Mouse (Mus musculus) lung, postnatal 14 days (tissue): ENCODE data around the gene E130114P18Rik.
A peak's percentile ranks its signal among the peaks of the same experiment; 100 is the strongest.

Experiments
- DNase-seq: peaks from one replicate; pipeline ENCODE4 v3.0.0; 2021

E130114P18Rik gene

GRCm38 (mm10) chr4:97777706-97778176, at the start of gene E130114P18Rik:
TSS of gene E130114P18Rik (minus strand) at chr4:97778078.
- DNase-seq, result peak; percentile 60

- DNase-seq, result no peak
Observed at GRCm38 (mm10) chr4:97827115-97827514, 49.2 kb upstream of the E130114P18Rik start.

GRCm38 (mm10) chr4:97825841-97826240, 48.0 kb upstream of the E130114P18Rik start:
- DNase-seq, result no peak

- no peak for DNase-seq
Observed at GRCm38 (mm10) chr4:97825432-97825831, 47.6 kb upstream of the E130114P18Rik start.

- peak; percentile 49 for DNase-seq
Observed at GRCm38 (mm10) chr4:97824451-97824850, 46.6 kb upstream of the E130114P18Rik start.

GRCm38 (mm10) chr4:97823512-97823911, 45.6 kb upstream of the E130114P18Rik start:
- DNase-seq, result no peak

- DNase-seq, result no peak
Observed at GRCm38 (mm10) chr4:97821556-97822251, 43.8 kb upstream of the E130114P18Rik start.

- DNase-seq, result no peak
Observed at GRCm38 (mm10) chr4:97820474-97821259, 42.8 kb upstream of the E130114P18Rik start.

- DNase-seq, result no peak
Observed at GRCm38 (mm10) chr4:97819101-97819500, 41.2 kb upstream of the E130114P18Rik start.

- DNase-seq, result no peak
Observed at GRCm38 (mm10) chr4:97818498-97818897, 40.6 kb upstream of the E130114P18Rik start.

GRCm38 (mm10) chr4:97817741-97818140, 39.9 kb upstream of the E130114P18Rik start:
- DNase-seq, result no peak

GRCm38 (mm10) chr4:97816753-97817152, 38.9 kb upstream of the E130114P18Rik start:
- DNase-seq, result no peak

GRCm38 (mm10) chr4:97816001-97816400, 38.1 kb upstream of the E130114P18Rik start:
- DNase-seq, result no peak

GRCm38 (mm10) chr4:97814515-97814914, 36.6 kb upstream of the E130114P18Rik start:
- DNase-seq, result peak; percentile 34

- DNase-seq, result no peak
Observed at GRCm38 (mm10) chr4:97813996-97814395, 36.1 kb upstream of the E130114P18Rik start.

- DNase-seq, result no peak
Observed at GRCm38 (mm10) chr4:97813035-97813434, 35.2 kb upstream of the E130114P18Rik start.

- no peak for DNase-seq
Observed at GRCm38 (mm10) chr4:97810348-97810939, 32.6 kb upstream of the E130114P18Rik start.

- DNase-seq, result no peak
Observed at GRCm38 (mm10) chr4:97809582-97810295, 31.9 kb upstream of the E130114P18Rik start.

- no peak for DNase-seq
Observed at GRCm38 (mm10) chr4:97808885-97809284, 31.0 kb upstream of the E130114P18Rik start.

- no peak for DNase-seq
Observed at GRCm38 (mm10) chr4:97806924-97807323, 29.0 kb upstream of the E130114P18Rik start.

- DNase-seq, result no peak
Observed at GRCm38 (mm10) chr4:97805896-97806808, 28.3 kb upstream of the E130114P18Rik start.

- DNase-seq, result no peak
Observed at GRCm38 (mm10) chr4:97805255-97805654, 27.4 kb upstream of the E130114P18Rik start.
